Mouse (Mus musculus) bone marrow macrophage, adult 2 months (primary cell): Measurements from ENCODE around the gene Rab27a.

Experiments used
- CTCF ChIP-seq: IDR thresholded peaks from 2 replicates; pipeline ENCODE4 v1.5.1; 2012; ENCODE audit warnings: low read depth, mild to moderate bottlenecking, low read length, moderate library complexity
- POLR2A ChIP-seq: IDR thresholded peaks from 2 replicates; pipeline ENCODE4 v1.6.1; 2012; ENCODE audit warnings: mild to moderate bottlenecking, low read depth, low read length, borderline replicate concordance

DNA sequence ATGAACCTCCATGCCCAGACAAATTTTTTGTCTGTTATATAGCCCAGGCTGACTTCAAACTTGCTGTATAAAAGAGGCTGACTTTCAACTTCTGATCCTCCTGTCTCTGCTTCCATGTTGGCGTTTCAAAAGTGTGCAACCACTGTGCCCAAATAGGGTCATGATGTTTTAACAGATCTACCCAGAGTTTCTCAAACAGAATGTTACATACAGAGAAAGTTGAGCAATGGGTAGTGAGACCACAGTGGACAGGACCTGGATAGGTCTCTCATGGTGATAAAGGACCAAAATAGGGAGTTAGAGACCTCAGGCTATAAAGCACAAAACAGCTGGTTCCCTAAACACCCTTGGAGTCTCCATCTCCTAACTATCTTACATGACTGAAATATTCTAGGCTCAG lies 14.2 kb upstream of the Rab27a start:
- no peak for TF ChIP-seq CTCF
- TF ChIP-seq POLR2A: no peak
